Mouse (Mus musculus) neural tube, embryonic 14.5 days (tissue): ENCODE results near the gene Vmn2r93. TPM values are rescaled to one million over a fixed set of nuclear protein-coding genes. Genes with fewer than 3 reads are reported as not detected.

ENCODE experiments used
- ATAC-seq: fragments of 200-750 bp; cut with Nextera tagmentation; 2 replicates; pipeline ENCODE4 v1.8.0; 2017; ENCODE audit warnings: low read depth, mild to moderate bottlenecking, moderate TSS enrichment, moderate library complexity
- H3K27ac ChIP-seq: fragments of 300-500 bp; sonication (generic); 2 replicates; pipeline ENCODE4 v1.5.1; 2014; ENCODE audit warnings: low read depth, mild to moderate bottlenecking, control low read depth, low read length, moderate library complexity, mixed read lengths
- H3K27me3 ChIP-seq: fragments of 300-500 bp; sonication (generic); 2 replicates; pipeline ENCODE4 v1.6.1; 2014; ENCODE audit warnings: low read length; ENCODE audit not compliant: control insufficient read depth, insufficient read depth
- H3K36me3 ChIP-seq: fragments of 300-500 bp; sonication (generic); 2 replicates; pipeline ENCODE4 v1.6.1; 2014; ENCODE audit warnings: low read length, mixed read lengths; ENCODE audit not compliant: control insufficient read depth, insufficient read depth
- H3K4me1 ChIP-seq: fragments of 300-500 bp; sonication (generic); 2 replicates; pipeline ENCODE4 v1.6.1; 2014; ENCODE audit warnings: low read length; ENCODE audit not compliant: control insufficient read depth, insufficient read depth
- H3K4me2 ChIP-seq: fragments of 300-500 bp; sonication (generic); 2 replicates; pipeline ENCODE4 v1.6.1; 2014; ENCODE audit warnings: mild to moderate bottlenecking, low read depth, low read length, control low read depth
- H3K4me3 ChIP-seq: fragments of 300-500 bp; sonication (generic); 2 replicates; pipeline ENCODE4 v1.5.1; 2014; ENCODE audit warnings: low read depth, low read length, control low read depth, mixed read lengths
- H3K9ac ChIP-seq: fragments of 300-500 bp; sonication (generic); replicated peaks from 2 replicates; pipeline ENCODE4 v1.6.1; 2014; ENCODE audit warnings: low read depth, mild to moderate bottlenecking, control low read depth, low read length, mixed read lengths
- H3K9me3 ChIP-seq: fragments of 300-500 bp; sonication (generic); 2 replicates; pipeline ENCODE4 v1.6.1; 2016; ENCODE audit warnings: low read length; ENCODE audit not compliant: control insufficient read depth
- WGBS: fragments of 180-500 bp; shearing (Covaris S2); extraction: QIAGEN DNeasy Blood & Tissue Kit; methylation state at CpG from one replicate; pipeline ENCODE4 v1.1.7; 2014; 5-methylcytosine and 5-hydroxymethylcytosine counted together
- polyA plus RNA-seq: library from polyadenylated mRNA; unstranded; fragments of >200 nt; fragmentation: Nextera tagmentation; extraction: Ambion mirVana; gene quantifications from 2 replicates; pipeline ENCODE4 v1.2.1, GENCODE M21; 2014

Gene Vmn2r93
- polyA plus RNA-seq, result not detected in 2 replicates

DNA sequence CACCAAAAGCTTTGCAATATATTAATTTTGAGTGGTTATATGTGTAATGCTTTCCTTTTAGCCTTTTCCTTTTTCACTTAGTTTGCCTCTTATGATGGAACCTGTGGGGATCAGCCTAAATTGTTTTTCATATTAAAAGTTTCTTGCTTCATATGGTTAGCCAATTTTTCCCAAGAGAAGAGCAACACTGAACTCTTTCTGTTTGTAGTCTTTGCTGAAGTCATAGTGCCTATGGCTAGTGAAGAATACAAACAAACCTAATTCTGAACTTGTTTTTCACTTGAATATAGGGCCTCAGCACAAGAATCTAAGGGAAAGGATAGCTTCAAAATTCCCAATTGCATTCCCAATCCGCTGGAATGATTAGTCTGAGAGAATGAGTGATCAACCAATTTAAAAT, at the start of gene Vmn2r93:
Gene Vmn2r93, plus strand, starts transcription at position 301 of the 400 bp plus-strand sequence.
- 51% methylated on average over 1 of the region's 1 CpGs for WGBS
- no peaks in the 10 kb centered on the region for H3K36me3 ChIP-seq
- no peak for ATAC-seq
- H3K4me2 ChIP-seq, result no peak within 1 kb of the TSS
- no peaks in the 10 kb centered on the region for H3K27me3 ChIP-seq
- no peaks in the 10 kb centered on the region for H3K9me3 ChIP-seq
- no peak within 1 kb of the TSS for H3K27ac ChIP-seq
- H3K9ac ChIP-seq, result no peak within 1 kb of the TSS
- no peaks in the 10 kb centered on the region for H3K4me1 ChIP-seq
- no peak within 1 kb of the TSS for H3K4me3 ChIP-seq

- ATAC-seq, result no peak
- Histone ChIP-seq H3K27ac (no peak within 1 kb of the TSS), H3K9ac (no peak within 1 kb of the TSS), H3K4me2 (no peak within 1 kb of the TSS), H3K9me3 (no peaks in the 10 kb centered on the region), H3K27me3 (no peaks in the 10 kb centered on the region), H3K4me3 (no peak within 1 kb of the TSS), H3K4me1 (no peaks in the 10 kb centered on the region), H3K36me3 (no peaks in the 10 kb centered on the region)
- 57% methylated on average over 2 of the region's 2 CpGs for WGBS
Measured at GRCm38 (mm10) chr17:18277656-18278055, 20.2 kb upstream of the Vmn2r93 start, which contains the start of gene Vmn2r94. Vmn2r94 (minus strand) TSS chr17:18277756.

GRCm38 (mm10) chr17:18323031-18323430, 25.1 kb downstream of the Vmn2r93 start:
- no peak overlapping the region for H3K27ac ChIP-seq
- H3K9me3 ChIP-seq, result 0 out of 2 replicates have a peak, but pooled peaks cover 3% of the 10 kb centered on the region
- no peak overlapping the region for H3K4me2 ChIP-seq
- H3K4me1 ChIP-seq, result no peaks in the 10 kb centered on the region
- no peak for ATAC-seq
- no peak overlapping the region for H3K4me3 ChIP-seq
- H3K36me3 ChIP-seq, result no peaks in the 10 kb centered on the region
- 94% methylated on average over 2 of the region's 2 CpGs for WGBS
- H3K9ac ChIP-seq, result no peak overlapping the region
- H3K27me3 ChIP-seq, result no peaks in the 10 kb centered on the region

GRCm38 (mm10) chr17:18360007-18360406, 62.1 kb downstream of the Vmn2r93 start:
- 68% methylated on average over 1 of the region's 1 CpGs for WGBS
- no peak overlapping the region for H3K9ac ChIP-seq
- H3K27me3 ChIP-seq, result no peaks in the 10 kb centered on the region
- no peak for ATAC-seq
- H3K4me3 ChIP-seq, result no peak overlapping the region
- peaks cover 3% of the 10 kb centered on the region; the same call in 1 of the 2 replicates for H3K9me3 ChIP-seq
- H3K36me3 ChIP-seq, result no peaks in the 10 kb centered on the region
- H3K4me1 ChIP-seq, result no peaks in the 10 kb centered on the region
- H3K4me2 ChIP-seq, result no peak overlapping the region
- no peak overlapping the region for H3K27ac ChIP-seq

- no peaks in the 10 kb centered on the region for H3K36me3 ChIP-seq
- WGBS, result 48% methylated on average over 3 of the region's 3 CpGs
- H3K4me2 ChIP-seq, result no peak overlapping the region
- H3K9me3 ChIP-seq, result peaks cover 3% of the 10 kb centered on the region; the same call in 1 of the 2 replicates
- ATAC-seq, result no peak
- no peak overlapping the region for H3K4me3 ChIP-seq
- no peaks in the 10 kb centered on the region for H3K27me3 ChIP-seq
- no peak overlapping the region for H3K9ac ChIP-seq
- H3K4me1 ChIP-seq, result no peaks in the 10 kb centered on the region
- no peak overlapping the region for H3K27ac ChIP-seq
Measured at GRCm38 (mm10) chr17:18360602-18361001, 62.7 kb downstream of the Vmn2r93 start.

Other genes starting within 250 kb of the Vmn2r93 start
- 0.04 TPM in 1 of 2 replicates, not detected in the other for gene Vmn2r124, start 248.7 kb upstream of the Vmn2r93 start, polyA plus RNA-seq
- gene Vmn2r91, start 213.1 kb upstream of the Vmn2r93 start, polyA plus RNA-seq, result not detected in 2 replicates
- gene Vmn2r92, start 146.2 kb upstream of the Vmn2r93 start, polyA plus RNA-seq, result not detected in 2 replicates
- not detected in 2 replicates for gene Vmn2r94, start 20.3 kb upstream of the Vmn2r93 start, polyA plus RNA-seq
- not detected in 2 replicates for gene Vmn2r95, start 126.0 kb downstream of the Vmn2r93 start, polyA plus RNA-seq